Mouse (Mus musculus): Measurements from ENCODE around the gene Cd68. TPM values are rescaled to one million over a fixed set of nuclear protein-coding genes. Genes with fewer than 3 reads are reported as not detected.

Gene Cd68
- 76.8 and 80.0 TPM in 2 replicates for polyA plus RNA-seq (2012; rRNA removed; ENCODE audit: low replicate concordance)

GRCm38 (mm10) chr11:69665961-69666664, at the start of gene Cd68:
Gene Cd68 (minus strand): TSS chr11:69666153.

GRCm38 (mm10) chr11:69695361-69696181, 29.6 kb upstream of the Cd68 start, which contains the start of the genes Tnfsf12 and Tnfsfm13:
Gene Tnfsf12 (minus strand): TSS chr11:69695849.
Gene Tnfsfm13 (minus strand): TSS chr11:69696098.

GRCm38 (mm10) chr11:69685526-69686148, 19.7 kb upstream of the Cd68 start, which contains the start of gene Tnfsf13:
Gene Tnfsf13 (minus strand): TSS chr11:69685784.

DNA sequence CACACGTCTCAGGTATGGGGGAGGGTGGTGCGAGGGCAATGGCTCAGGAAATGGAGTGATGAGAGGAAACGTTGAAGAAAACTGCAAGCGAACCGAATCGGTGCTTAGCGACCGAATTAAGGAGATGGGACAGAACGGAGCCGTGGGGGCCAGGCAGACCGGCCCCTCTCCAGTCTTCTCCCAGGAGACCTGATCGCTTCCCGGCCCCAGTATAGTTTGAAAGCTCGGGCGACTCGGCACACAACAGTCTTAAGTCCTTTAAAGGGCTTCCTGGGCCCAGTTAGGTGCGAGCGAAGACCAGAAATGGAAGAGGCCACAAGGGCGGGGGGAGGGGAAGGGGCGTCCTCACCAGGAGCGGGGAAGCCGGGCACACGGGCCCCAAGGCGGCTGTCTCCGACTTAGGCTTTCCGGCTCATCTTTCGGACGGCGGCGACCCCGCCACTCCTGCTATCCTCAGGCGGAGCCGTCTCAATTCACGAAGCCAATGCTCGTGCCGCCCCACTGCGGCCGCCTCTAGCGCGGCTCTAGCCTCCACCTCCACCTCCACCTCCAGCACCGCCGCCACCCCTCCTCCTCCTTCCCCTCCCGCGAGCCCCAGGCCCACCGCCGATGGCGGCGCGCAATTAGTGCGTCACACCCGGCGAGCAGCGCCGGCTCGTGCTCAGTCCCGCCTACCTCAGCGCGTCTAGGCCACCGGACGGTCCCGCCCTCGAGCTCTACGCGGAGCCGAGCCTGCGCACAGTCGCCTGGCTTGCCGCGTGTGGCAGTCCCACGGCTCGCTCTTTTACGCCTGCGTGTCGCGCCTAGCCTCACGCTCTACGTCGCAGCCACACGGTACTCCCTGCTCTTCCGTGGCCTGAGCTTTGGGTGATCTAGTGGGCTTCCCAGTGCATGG, 15.6 kb upstream of the Cd68 start, which contains the start of gene Senp3:
TSS of gene Senp3 (minus strand) at position 771 of the 895 bp plus-strand sequence.

GRCm38 (mm10) chr11:69672211-69672706, 6.3 kb upstream of the Cd68 start, which contains the start of gene Eif4a1:
Gene Eif4a1 (minus strand): TSS chr11:69672423.

DNA sequence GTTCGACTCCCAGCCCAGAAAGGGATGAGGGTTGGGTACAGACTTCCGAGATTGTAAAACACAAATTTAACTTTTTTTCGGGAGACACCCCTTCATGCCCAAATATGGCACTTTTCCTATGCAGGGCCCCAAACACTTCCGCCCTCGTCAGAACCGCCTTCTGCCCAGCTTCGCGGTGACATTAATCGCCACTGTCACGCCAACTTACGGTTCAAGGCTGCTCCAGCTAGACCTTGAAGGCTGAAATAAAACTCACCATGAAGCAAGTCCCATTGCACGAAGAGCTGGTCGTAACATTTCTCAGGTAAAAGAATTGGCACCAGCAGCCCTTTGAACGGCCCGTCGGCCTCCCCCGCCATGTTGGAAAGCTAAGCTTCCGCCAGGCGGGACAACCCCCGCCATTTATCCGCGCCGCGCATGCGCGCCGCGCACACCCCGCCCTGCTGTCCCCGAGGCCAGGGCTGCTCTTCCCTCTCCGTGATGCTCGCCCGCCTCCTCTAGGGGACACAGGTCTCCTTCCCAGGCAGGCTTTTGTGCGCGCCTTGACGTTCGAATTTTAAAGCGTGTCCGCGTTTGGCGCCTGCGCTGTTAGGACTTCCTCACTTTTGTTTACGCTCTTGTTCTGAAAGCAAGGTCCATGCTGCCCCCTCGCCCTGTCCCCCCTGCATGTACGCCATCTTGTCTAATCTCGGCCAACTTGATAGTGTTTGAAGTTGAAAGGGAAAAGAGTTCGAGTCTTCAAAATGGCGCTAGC, 3.6 kb downstream of the Cd68 start, which contains the start of gene Mpdu1:
TSS of gene Mpdu1 (minus strand) at position 430 of the 754 bp plus-strand sequence.

GRCm38 (mm10) chr11:69655264-69656064, 10.5 kb downstream of the Cd68 start, which contains the start of gene Sox15:
Gene Sox15 (plus strand): TSS chr11:69655314.

GRCm38 (mm10) chr11:69632284-69633089, 33.5 kb downstream of the Cd68 start, which contains the start of gene Fxr2:
Gene Fxr2 (plus strand): TSS chr11:69632990.

DNA sequence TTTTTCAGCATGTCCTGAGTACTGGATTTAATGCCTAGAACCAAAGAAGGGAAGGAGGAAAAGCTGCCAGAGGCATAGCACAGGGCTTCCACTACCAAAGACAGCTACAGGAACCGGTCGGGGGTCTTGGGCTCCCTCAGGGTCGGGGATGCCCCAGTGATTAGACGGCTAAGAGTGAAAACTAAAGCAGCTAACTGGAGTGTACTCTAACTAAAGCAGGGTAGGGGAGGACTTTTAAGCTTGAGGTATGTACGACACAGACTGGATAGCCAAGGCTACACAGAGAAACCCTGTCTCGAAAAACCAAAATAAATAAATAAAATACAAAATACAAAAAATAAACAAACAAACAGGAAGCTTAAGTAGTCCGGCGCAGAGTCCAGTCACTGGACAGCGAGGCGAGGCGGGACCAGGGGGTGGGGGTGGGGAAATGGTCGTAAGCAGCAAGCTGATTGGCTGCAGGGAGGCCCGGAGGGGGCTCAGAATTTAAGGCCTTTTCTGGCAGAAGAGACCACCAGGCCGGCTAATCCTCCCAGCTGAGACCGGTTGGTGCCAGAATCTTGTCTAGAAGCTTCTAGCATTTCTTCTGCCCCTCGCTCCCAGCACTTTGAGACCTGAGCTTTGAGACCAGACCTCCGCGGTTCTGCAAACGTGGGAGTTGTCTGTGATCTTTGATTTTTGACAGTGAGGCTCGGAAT, 44.2 kb downstream of the Cd68 start, which contains the start of gene Sat2:
TSS of gene Sat2 (plus strand) at position 454 of the 698 bp plus-strand sequence.

GRCm38 (mm10) chr11:69617805-69618204, 48.1 kb downstream of the Cd68 start, which contains the start of gene Shbg:
Gene Shbg (minus strand): TSS chr11:69617905.

Other genes starting within 250 kb of the Cd68 start
- 0.20 and 0.27 TPM in 2 replicates for gene Dnah2, start 117.0 kb downstream of the Cd68 start, polyA plus RNA-seq (2012; rRNA removed; ENCODE audit: low replicate concordance)
- gene Efnb3, start 105.9 kb downstream of the Cd68 start, polyA plus RNA-seq (2012; rRNA removed; ENCODE audit: low replicate concordance): 1.1 and 2.5 TPM in 2 replicates
- 19.0 and 19.8 TPM in 2 replicates for gene Wrap53, start 85.9 kb downstream of the Cd68 start, polyA plus RNA-seq (2012; rRNA removed; ENCODE audit: low replicate concordance)
- gene Trp53, start 85.8 kb downstream of the Cd68 start, polyA plus RNA-seq (2012; rRNA removed; ENCODE audit: low replicate concordance): 122 and 145 TPM in 2 replicates
- 11.6 and 60.5 TPM in 2 replicates for gene Atp1b2, start 60.2 kb downstream of the Cd68 start, polyA plus RNA-seq (2012; rRNA removed; ENCODE audit: low replicate concordance)
- 0.08 TPM in 1 of 2 replicates, not detected in the other for gene Shbg, start 48.2 kb downstream of the Cd68 start, polyA plus RNA-seq (2012; rRNA removed; ENCODE audit: low replicate concordance)
- 2.1 and 6.7 TPM in 2 replicates for gene Sat2, start 44.1 kb downstream of the Cd68 start, polyA plus RNA-seq (2012; rRNA removed; ENCODE audit: low replicate concordance)
- gene Fxr2, start 33.2 kb downstream of the Cd68 start, polyA plus RNA-seq (2012; rRNA removed; ENCODE audit: low replicate concordance): 50.5 and 57.2 TPM in 2 replicates
- 0.66 and 1.1 TPM in 2 replicates for gene Sox15, start 10.8 kb downstream of the Cd68 start, polyA plus RNA-seq (2012; rRNA removed; ENCODE audit: low replicate concordance)
- gene Mpdu1, start 3.5 kb downstream of the Cd68 start, polyA plus RNA-seq (2012; rRNA removed; ENCODE audit: low replicate concordance): 139 and 176 TPM in 2 replicates
- gene Eif4a1, start 6.3 kb upstream of the Cd68 start, polyA plus RNA-seq (2012; rRNA removed; ENCODE audit: low replicate concordance): 199 and 324 TPM in 2 replicates
- gene Senp3, start 15.9 kb upstream of the Cd68 start, polyA plus RNA-seq (2012; rRNA removed; ENCODE audit: low replicate concordance): 40.2 and 91.5 TPM in 2 replicates
- 5.2 and 9.5 TPM in 2 replicates for gene Tnfsf13, start 19.6 kb upstream of the Cd68 start, polyA plus RNA-seq (2012; rRNA removed; ENCODE audit: low replicate concordance)
- 48.2 and 64.3 TPM in 2 replicates for gene Tnfsf12, start 29.7 kb upstream of the Cd68 start, polyA plus RNA-seq (2012; rRNA removed; ENCODE audit: low replicate concordance)
- gene Tnfsfm13, start 29.9 kb upstream of the Cd68 start, polyA plus RNA-seq (2012; rRNA removed; ENCODE audit: low replicate concordance): 8.4 and 11.1 TPM in 2 replicates
- 18.0 and 27.0 TPM in 2 replicates for gene Polr2a, start 92.5 kb upstream of the Cd68 start, polyA plus RNA-seq (2012; rRNA removed; ENCODE audit: low replicate concordance)
- not detected in 2 replicates for gene Slc35g3, start 95.8 kb upstream of the Cd68 start, polyA plus RNA-seq (2012; rRNA removed; ENCODE audit: low replicate concordance)
- gene Zbtb4, start 99.8 kb upstream of the Cd68 start, polyA plus RNA-seq (2012; rRNA removed; ENCODE audit: low replicate concordance): 47.2 and 88.9 TPM in 2 replicates
- 14.0 and 38.5 TPM in 2 replicates for gene Chrnb1, start 129.8 kb upstream of the Cd68 start, polyA plus RNA-seq (2012; rRNA removed; ENCODE audit: low replicate concordance)
- gene Fgf11, start 135.7 kb upstream of the Cd68 start, polyA plus RNA-seq (2012; rRNA removed; ENCODE audit: low replicate concordance): 11.4 and 13.5 TPM in 2 replicates
- gene Tmem102, start 139.5 kb upstream of the Cd68 start, polyA plus RNA-seq (2012; rRNA removed; ENCODE audit: low replicate concordance): 4.5 and 10.8 TPM in 2 replicates
- gene Gm39566, start 149.1 kb upstream of the Cd68 start, polyA plus RNA-seq (2012; rRNA removed; ENCODE audit: low replicate concordance): not detected in 2 replicates
- gene Spem2, start 152.3 kb upstream of the Cd68 start, polyA plus RNA-seq (2012; rRNA removed; ENCODE audit: low replicate concordance): not detected in 2 replicates
- 0.19 and 0.35 TPM in 2 replicates for gene Spem1, start 156.0 kb upstream of the Cd68 start, polyA plus RNA-seq (2012; rRNA removed; ENCODE audit: low replicate concordance)
- gene Nlgn2, start 171.6 kb upstream of the Cd68 start, polyA plus RNA-seq (2012; rRNA removed; ENCODE audit: low replicate concordance): 23.5 and 39.4 TPM in 2 replicates
- 180 and 280 TPM in 2 replicates for gene Tmem256, start 172.4 kb upstream of the Cd68 start, polyA plus RNA-seq (2012; rRNA removed; ENCODE audit: low replicate concordance)
- gene Plscr3, start 180.2 kb upstream of the Cd68 start, polyA plus RNA-seq (2012; rRNA removed; ENCODE audit: low replicate concordance): 125 and 161 TPM in 2 replicates
- gene Tnk1, start 192.6 kb upstream of the Cd68 start, polyA plus RNA-seq (2012; rRNA removed; ENCODE audit: low replicate concordance): 11.8 and 14.1 TPM in 2 replicates
- not detected in 2 replicates for gene Tmem95, start 211.9 kb upstream of the Cd68 start, polyA plus RNA-seq (2012; rRNA removed; ENCODE audit: low replicate concordance)
- 11.8 and 13.5 TPM in 2 replicates for gene Kctd11, start 215.3 kb upstream of the Cd68 start, polyA plus RNA-seq (2012; rRNA removed; ENCODE audit: low replicate concordance)
- gene Acap1, start 229.4 kb upstream of the Cd68 start, polyA plus RNA-seq (2012; rRNA removed; ENCODE audit: low replicate concordance): 40.3 and 80.4 TPM in 2 replicates
- 0.80 and 1.1 TPM in 2 replicates for gene 2810408A11Rik, start 234.8 kb upstream of the Cd68 start, polyA plus RNA-seq (2012; rRNA removed; ENCODE audit: low replicate concordance)
- 44.0 and 45.9 TPM in 2 replicates for gene Neurl4, start 234.9 kb upstream of the Cd68 start, polyA plus RNA-seq (2012; rRNA removed; ENCODE audit: low replicate concordance)
- gene Gps2, start 247.7 kb upstream of the Cd68 start, polyA plus RNA-seq (2012; rRNA removed; ENCODE audit: low replicate concordance): 130 and 139 TPM in 2 replicates